8 mouse cellular contexts compared by ENCODE assay signal in genomic region chrX:104670757-104671549, GRCm38 (mm10). TPM values are rescaled to one million over a fixed set of nuclear protein-coding genes. Genes with fewer than 3 reads are reported as not detected.
DNase-seq lines count a peak whose midpoint lies in the region; ATAC-seq and TF ChIP-seq lines count a peak whose summit lies in the region.

Gene Zdhhc15 (minus strand): TSS chrX:104671064.

- H3K4me1 ChIP-seq in ES-Bruce4 (ENCODE audit: control insufficient read depth, insufficient read depth, low read length), result no peaks in the 10 kb centered on the region
- H3K4me1 ChIP-seq in hindbrain, embryonic 10.5 days (replicated peaks), result no peaks in the 10 kb centered on the region
- no peaks in the 10 kb centered on the region for H3K4me1 ChIP-seq in lung, embryonic 14.5 days (ENCODE audit: insufficient read depth)

- WGBS in hindbrain, embryonic 10.5 days, result 13% methylated on average over 31 of the region's 31 CpGs
- WGBS in lung, embryonic 14.5 days, result 5% methylated on average over 30 of the region's 31 CpGs

- TF ChIP-seq EP300 in ES-Bruce4 (IDR thresholded peaks at IDR 0.05; ENCODE audit: insufficient read depth, low read depth, low read length), result no peak

- TF ChIP-seq POLR2A in ES-Bruce4 (IDR thresholded peaks at IDR 0.05; ENCODE audit: insufficient read depth, low read length), result no peak

- peak within 1 kb of the TSS; percentile 69 for H3K9ac ChIP-seq in ES-Bruce4 (ENCODE audit: low read depth, poor library complexity, severe bottlenecking)
- peak within 1 kb of the TSS; percentile 62 for H3K9ac ChIP-seq in lung, embryonic 14.5 days

- no peak for TF ChIP-seq CTCF in ES-Bruce4 (IDR thresholded peaks at IDR 0.05; ENCODE audit: low read depth, low read length)
- no peak for TF ChIP-seq CTCF in lung, embryonic 14.5 days (IDR thresholded peaks at IDR 0.05; ENCODE audit: low read depth)

- peak within 1 kb of the TSS; percentile 99 for H3K4me3 ChIP-seq in ES-Bruce4 (ENCODE audit: low read depth, low read length)
- peak within 1 kb of the TSS; percentile 55 for H3K4me3 ChIP-seq in hindbrain, embryonic 10.5 days
- peak within 1 kb of the TSS; percentile 47 for H3K4me3 ChIP-seq in lung, embryonic 14.5 days (ENCODE audit: low read depth, low read length)

- ATAC-seq in lung, embryonic 14.5 days (ENCODE audit: insufficient read depth), result peak; percentile 97

- H3K9me3 ChIP-seq in ES-Bruce4 (replicated peaks; ENCODE audit: control insufficient read depth, insufficient read depth, low read length, poor library complexity, severe bottlenecking), result no peaks in the 10 kb centered on the region
- H3K9me3 ChIP-seq in hindbrain, embryonic 10.5 days, result no peaks in the 10 kb centered on the region
- no peaks in the 10 kb centered on the region for H3K9me3 ChIP-seq in lung, embryonic 14.5 days (ENCODE audit: low read depth, low read length)

- peak; percentile 62 to 74 for DNase-seq in cerebellum, postnatal 10 days
- DNase-seq in frontal cortex, adult 2 months (ENCODE audit: extremely low spot score in 1 of 2, low spot score in 1 of 2), result peak; percentile 2 to 50
- DNase-seq in hindbrain, embryonic 10.5 days (ENCODE audit: low spot score), result peak; percentile 68
- peak; percentile 8 for DNase-seq in layer of hippocampus, adult 9-10 months (ENCODE audit: low spot score)
- peak; percentile 78 for DNase-seq in lung, embryonic 14.5 days
- peak; percentile 32 for DNase-seq in ovary, adult 18-20 months (ENCODE audit: low spot score)
- peak; percentile 27 to 33 for DNase-seq in thymus, adult 18-20 months

- no peaks in the 10 kb centered on the region for H3K27me3 ChIP-seq in ES-Bruce4 (ENCODE audit: control insufficient read depth, insufficient read depth, low read length, poor library complexity, severe bottlenecking)
- H3K27me3 ChIP-seq in hindbrain, embryonic 10.5 days (ENCODE audit: insufficient read depth, poor library complexity, severe bottlenecking), result peaks cover 43% of the 10 kb centered on the region
- no peaks in the 10 kb centered on the region for H3K27me3 ChIP-seq in lung, embryonic 14.5 days (ENCODE audit: insufficient read depth, low read length)

- H3K36me3 ChIP-seq in ES-Bruce4 (ENCODE audit: control insufficient read depth, insufficient read depth, low read length, poor library complexity, severe bottlenecking), result no peaks in the 10 kb centered on the region
- H3K36me3 ChIP-seq in hindbrain, embryonic 10.5 days, result no peaks in the 10 kb centered on the region
- no peaks in the 10 kb centered on the region for H3K36me3 ChIP-seq in lung, embryonic 14.5 days (ENCODE audit: insufficient read depth)

- H3K4me2 ChIP-seq in lung, embryonic 14.5 days, result peak within 1 kb of the TSS; percentile 64

- H3K27ac ChIP-seq in ES-Bruce4 (ENCODE audit: insufficient read depth, low read length), result 0 out of 2 replicates have a peak within 1 kb of the TSS, but pooled peaks have one; percentile 54
- peak within 1 kb of the TSS; percentile 88 for H3K27ac ChIP-seq in hindbrain, embryonic 10.5 days
- H3K27ac ChIP-seq in lung, embryonic 14.5 days (ENCODE audit: low read depth), result peak within 1 kb of the TSS; percentile 50; the same call in 1 of the 2 replicates

RNA-seq across cellular contexts. Expression of gene Zdhhc15, which starts in this region (rescaled TPM):
- 6.9 and 7.4 TPM in 2 replicates for polyA plus RNA-seq in ES-Bruce4 (2011; ENCODE audit: insufficient read depth, insufficient read length, low read depth, missing spikeins)
- 3.5 and 3.8 TPM in 2 replicates for polyA plus RNA-seq in frontal cortex, adult 2 months (2012; rRNA removed)
- polyA plus RNA-seq in hindbrain, embryonic 10.5 days (2016; fragmentation: Nextera tagmentation; extraction: Ambion mirVana), result 8.2 and 11.6 TPM in 2 replicates
- 13.0 and 13.2 TPM in 2 replicates for polyA plus RNA-seq in lung, embryonic 14.5 days (2014; fragmentation: Nextera tagmentation; extraction: Ambion mirVana)

Comparison
In these comparisons a context has a peak if more than half of its experiments do, and no peak if none do; other contexts are left out.
1. Peak in every context shown above with its lines: DNase-seq, ATAC-seq, H3K4me3 ChIP-seq and H3K27ac ChIP-seq.
2. H3K4me3 ChIP-seq: peak in every context shown above with its lines; median percentile 99 in ES-Bruce4; 55 in hindbrain, embryonic 10.5 days; 47 in lung, embryonic 14.5 days.
3. DNase-seq: peak in every context shown above with its lines; median percentile 78 in lung, embryonic 14.5 days; 68 in cerebellum, postnatal 10 days; 68 in hindbrain, embryonic 10.5 days; 32 in ovary, adult 18-20 months; 30 in thymus, adult 18-20 months; 26 in frontal cortex, adult 2 months; 8 in layer of hippocampus, adult 9-10 months.